Mouse (Mus musculus) heart, postnatal 14 days (tissue): ENCODE results near the gene Cabp2. TPM values are rescaled to one million over a fixed set of nuclear protein-coding genes. Genes with fewer than 3 reads are reported as not detected.

Experiments used
- DNase-seq, 2 experiments: peaks; one replicate each; pipeline ENCODE4 v3.0.0; 2021 to 2022
- intact Hi-C: fragments of 180-260 bp; cut with DNase I; formaldehyde crosslinking; loops from one replicate; pipeline ENCODE4 v1.15.1; 2025
- total RNA-seq, 2 experiments: library from RNA; stranded (reverse); gene quantifications; 2 replicates each; pipeline ENCODE4 v1.2.3; 2021

Cabp2 gene
- total RNA-seq, 2 experiments from 2014 or later, result not detected

GRCm38 (mm10) chr19:4099056-4099455, 17.7 kb downstream of the Cabp2 start:
- peak; percentile 93 to 95 for DNase-seq
- intact Hi-C loops, result loop anchor here (2.0 kb wide), 1 partner anchor 130 kb away; no protein-coding TSS in a partner anchor

- intact Hi-C loops, result loop anchor here (2.0 kb wide), 1 partner anchor 129 kb away; no protein-coding TSS in a partner anchor
- peak; percentile 86 to 88 for DNase-seq
Observed at GRCm38 (mm10) chr19:4099837-4100717, 18.7 kb downstream of the Cabp2 start, which contains the start of gene Pitpnm1. TSS of gene Pitpnm1 (plus strand) at chr19:4099998.

DNA sequence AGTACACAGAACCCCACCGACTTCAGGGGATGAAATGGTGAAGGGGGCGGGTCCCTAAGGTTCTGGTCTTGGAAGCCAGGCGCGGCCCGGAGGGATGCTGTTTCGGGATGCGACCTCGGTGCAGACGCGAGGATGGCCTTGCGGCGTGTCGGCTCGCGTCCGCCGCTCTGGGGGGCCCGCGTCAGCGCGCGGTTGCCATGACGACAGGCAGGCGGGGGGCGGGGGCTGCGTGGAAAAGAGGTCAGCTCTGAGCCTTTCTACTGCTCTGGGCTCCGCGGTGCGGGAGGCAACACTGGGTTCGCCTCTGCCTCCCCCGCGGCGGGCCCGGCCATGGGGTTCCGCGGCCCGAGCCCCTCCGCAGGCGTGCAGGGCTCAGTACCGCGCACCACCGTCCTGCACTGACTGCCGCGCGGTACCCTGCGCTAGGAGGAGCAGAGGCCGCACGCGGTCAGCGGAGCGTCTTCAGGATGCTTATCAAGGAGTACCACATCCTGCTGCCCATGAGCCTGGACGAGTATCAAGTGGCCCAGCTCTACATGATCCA, 19.4 kb downstream of the Cabp2 start:
- intact Hi-C loops, result no loop called here
- peak; percentile 43 to 57 for DNase-seq

- intact Hi-C loops, result no loop called here
- DNase-seq, result no peak
Observed at GRCm38 (mm10) chr19:4101466-4101865, 20.1 kb downstream of the Cabp2 start.

- intact Hi-C loops, result no loop called here
- DNase-seq, result no peak
Observed at GRCm38 (mm10) chr19:4102049-4102448, 20.7 kb downstream of the Cabp2 start.

GRCm38 (mm10) chr19:4102626-4103025, 21.2 kb downstream of the Cabp2 start:
- no peak for DNase-seq
- intact Hi-C loops, result no loop called here

DNA sequence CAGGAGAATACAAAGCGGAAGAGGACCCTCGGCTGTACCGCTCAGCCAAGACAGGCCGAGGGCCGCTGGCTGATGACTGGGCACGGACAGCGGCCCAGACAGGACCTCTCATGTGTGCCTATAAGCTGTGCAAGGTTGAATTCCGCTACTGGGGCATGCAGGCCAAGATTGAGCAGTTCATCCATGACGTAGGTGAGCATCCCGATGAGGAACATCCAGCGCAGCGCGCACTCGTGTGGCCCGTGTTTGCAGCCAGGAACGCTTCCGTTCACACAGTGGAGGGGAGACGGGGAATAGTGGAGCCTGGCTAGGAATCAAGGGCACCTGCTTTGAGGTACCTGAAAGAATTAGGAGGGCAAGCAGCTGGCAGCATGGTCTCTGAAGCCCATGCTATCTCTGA, 21.9 kb downstream of the Cabp2 start:
- intact Hi-C loops, result no loop called here
- no peak for DNase-seq

DNA sequence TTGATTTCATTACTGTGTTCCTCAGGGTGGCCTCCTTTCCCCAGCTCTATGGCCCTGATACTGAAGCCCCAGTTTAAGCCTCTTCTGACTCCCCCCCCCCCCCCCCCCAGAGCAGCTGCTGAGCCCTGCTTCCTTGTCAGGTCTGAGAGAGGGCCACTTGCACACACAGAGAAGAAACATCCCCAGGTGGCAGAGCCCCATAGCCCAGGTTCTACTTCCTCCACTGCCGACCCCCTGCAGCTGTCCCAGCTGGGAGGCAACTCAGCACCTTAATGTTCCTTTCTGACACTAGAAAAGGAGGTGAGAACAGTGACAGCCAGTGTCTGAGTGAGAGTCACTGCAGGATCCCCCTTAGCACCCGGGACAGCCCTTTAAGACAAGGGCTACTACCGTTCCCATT, 22.4 kb downstream of the Cabp2 start:
- intact Hi-C loops, result no loop called here
- no peak for DNase-seq

- DNase-seq, result no peak
- intact Hi-C loops, result no loop called here
Observed at GRCm38 (mm10) chr19:4104675-4105194, 23.4 kb downstream of the Cabp2 start.

DNA sequence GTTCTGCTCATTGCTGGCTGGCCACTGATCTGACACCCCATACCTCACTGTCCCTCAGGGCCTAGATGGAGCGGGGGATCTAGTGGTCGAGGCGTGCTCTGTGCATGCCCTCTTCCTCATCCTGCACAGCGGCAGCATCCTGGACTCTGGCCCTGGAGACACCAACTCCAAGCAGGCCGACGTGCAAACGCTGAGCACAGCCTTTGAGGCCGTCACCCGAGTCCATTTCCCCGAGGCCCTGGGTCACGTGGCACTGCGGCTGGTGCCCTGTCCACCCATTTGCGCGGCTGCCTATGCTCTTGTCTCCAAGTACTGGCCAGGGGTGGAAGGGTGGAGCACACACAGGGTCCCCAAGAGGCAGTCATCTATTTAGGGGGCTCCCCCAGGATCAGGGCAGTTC, 25.3 kb downstream of the Cabp2 start:
- no peak for DNase-seq
- intact Hi-C loops, result no loop called here

- DNase-seq, result no peak
- intact Hi-C loops, result no loop called here
Observed at GRCm38 (mm10) chr19:4108535-4108934, 27.2 kb downstream of the Cabp2 start.

- no peak for DNase-seq
- intact Hi-C loops, result no loop called here
Observed at GRCm38 (mm10) chr19:4112063-4112960, 30.9 kb downstream of the Cabp2 start.

GRCm38 (mm10) chr19:4113186-4113805, 31.9 kb downstream of the Cabp2 start:
- intact Hi-C loops, result no loop called here
- peak; percentile 65 to 81 for DNase-seq

DNA sequence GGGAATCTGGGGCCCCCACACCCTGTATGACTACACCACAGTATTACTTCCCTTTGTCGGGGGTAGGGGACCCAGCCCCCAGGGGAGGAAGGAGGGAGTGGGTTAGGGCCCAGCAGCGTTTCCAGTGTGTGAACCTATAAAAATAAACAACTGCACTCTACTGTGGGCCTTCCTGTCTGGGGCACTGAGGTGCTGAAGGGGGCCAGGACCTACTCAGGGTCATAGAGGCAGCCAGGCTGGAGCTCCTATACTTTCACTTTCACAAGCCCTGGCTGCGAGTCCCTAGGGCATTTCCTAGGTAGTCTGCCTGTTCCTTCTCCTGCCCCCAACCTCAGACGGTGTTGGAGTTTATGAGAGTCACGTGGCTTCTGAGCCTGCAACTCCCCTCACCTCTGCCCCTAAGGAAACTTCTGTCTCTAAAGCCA, 32.4 kb downstream of the Cabp2 start:
- intact Hi-C loops, result no loop called here
- DNase-seq, result peak in 1 of 2 experiments; percentile 17

GRCm38 (mm10) chr19:4114551-4114950, 33.2 kb downstream of the Cabp2 start:
- intact Hi-C loops, result no loop called here
- no peak for DNase-seq

GRCm38 (mm10) chr19:4115144-4115543, 33.8 kb downstream of the Cabp2 start:
- intact Hi-C loops, result no loop called here
- no peak for DNase-seq

DNA sequence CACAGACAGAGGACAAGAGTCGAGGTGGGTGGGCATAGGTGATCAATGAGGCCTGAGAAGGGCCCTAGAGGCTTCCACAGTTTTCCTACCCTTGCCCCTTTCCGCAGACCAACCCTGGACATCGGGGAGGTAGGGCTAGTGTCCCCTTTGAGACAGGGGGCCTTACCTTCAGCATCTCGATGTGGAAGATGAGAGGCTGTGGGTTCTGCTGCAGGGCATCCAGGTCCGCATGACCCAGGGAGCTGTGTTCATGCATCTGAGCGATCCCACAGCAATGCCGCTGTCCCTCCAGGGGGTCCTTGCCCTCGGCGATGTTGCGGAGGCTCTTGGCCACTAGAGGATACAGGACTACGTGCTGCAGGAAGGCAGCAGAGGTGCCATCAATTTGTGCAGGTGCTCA, 34.4 kb downstream of the Cabp2 start:
- no peak for DNase-seq
- intact Hi-C loops, result no loop called here

GRCm38 (mm10) chr19:4117006-4117405, 35.6 kb downstream of the Cabp2 start:
- intact Hi-C loops, result no loop called here
- no peak for DNase-seq

DNA sequence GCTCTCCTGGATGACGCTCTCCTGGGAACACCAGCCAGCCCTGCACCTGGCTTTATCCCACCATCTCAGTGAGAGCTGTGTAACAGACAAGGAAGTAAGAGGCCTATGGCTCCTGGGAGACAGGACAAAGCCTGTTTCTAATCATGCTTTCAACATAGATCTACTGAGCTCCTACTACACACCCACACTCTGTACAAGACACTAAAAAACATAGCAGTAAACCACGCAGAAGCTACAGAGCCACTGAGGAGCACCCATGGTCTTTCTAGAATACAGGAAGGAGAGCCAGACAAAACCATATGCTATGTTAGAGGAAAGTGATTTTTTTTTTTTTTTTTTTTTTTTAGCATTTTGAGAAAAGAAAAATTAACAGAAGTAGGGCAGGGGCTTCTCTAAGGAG, 37.0 kb downstream of the Cabp2 start:
- intact Hi-C loops, result no loop called here
- no peak for DNase-seq
